Comparison of ENCODE assay signal across 20 mouse cellular contexts in the genomic region with DNA sequence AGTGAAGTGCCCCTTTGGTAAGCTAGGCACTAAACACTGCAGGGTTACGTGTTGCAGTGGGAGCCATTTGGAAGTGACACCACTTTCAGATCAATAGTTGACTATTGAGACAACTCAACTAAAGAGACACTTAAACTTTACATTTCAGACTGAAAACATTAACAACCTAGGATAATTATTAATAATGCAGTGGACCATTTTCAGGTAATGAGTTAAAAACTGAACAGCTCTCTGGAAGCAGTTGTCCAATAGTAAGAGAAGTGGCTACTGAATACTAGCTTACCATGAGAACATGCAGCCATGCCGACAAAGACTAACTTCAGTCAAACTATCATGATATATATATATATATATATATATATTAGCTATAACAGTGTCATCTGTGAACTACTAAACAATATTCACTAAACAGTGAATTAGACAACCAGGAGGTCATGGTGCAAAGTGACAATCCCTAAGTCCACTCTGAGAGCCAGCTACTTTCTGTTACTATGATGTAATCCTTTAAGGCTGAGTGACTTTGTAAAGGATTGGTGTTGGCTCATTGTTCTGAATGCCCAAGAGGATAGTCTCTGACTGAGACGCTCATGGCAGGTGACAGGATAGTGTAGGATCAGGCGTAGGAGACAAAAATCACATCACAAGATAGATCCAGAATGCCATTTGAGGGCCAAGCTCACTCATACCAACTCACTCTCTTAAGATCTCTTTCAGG. TPM values are rescaled to one million over a fixed set of nuclear protein-coding genes. Genes with fewer than 3 reads are reported as not detected.
"Had no signal": no experiment of that assay in that cellular context is flagged by ENCODE, and none has a peak within 500 bp of the region (broad histone marks: within the 10 kb centered on the region; RNA-seq: fewer than 3 reads in every experiment).

No protein-coding gene starts in this region.

- H3K27me3 ChIP-seq: intestine, embryonic 15.5 days; limb, embryonic 13.5 days; midbrain, embryonic 12.5 days; midbrain, embryonic 15.5 days; neural tube, embryonic 13.5 days had no signal

- H3K4me2 ChIP-seq: intestine, embryonic 15.5 days; limb, embryonic 13.5 days; lung, embryonic 14.5 days; midbrain, embryonic 12.5 days; midbrain, embryonic 15.5 days; neural tube, embryonic 13.5 days had no signal

- H3K27ac ChIP-seq: intestine, embryonic 15.5 days; layer of hippocampus, adult 2 months; limb, embryonic 10.5 days; limb, embryonic 13.5 days; liver, embryonic 14.5 days; macrophage; midbrain, embryonic 12.5 days; midbrain, embryonic 15.5 days; neural tube, embryonic 13.5 days had no signal

- H3K9me3 ChIP-seq: intestine, embryonic 15.5 days; limb, embryonic 10.5 days; midbrain, embryonic 12.5 days; midbrain, embryonic 15.5 days; neural tube, embryonic 13.5 days had no signal

- H3K4me3 ChIP-seq: intestine, embryonic 15.5 days; layer of hippocampus, adult 2 months; limb, embryonic 10.5 days; limb, embryonic 13.5 days; midbrain, embryonic 12.5 days; midbrain, embryonic 15.5 days; neural tube, embryonic 13.5 days had no signal

- ATAC-seq: intestine, embryonic 15.5 days; liver, postnatal 0 days; lung, postnatal 0 days; midbrain, embryonic 15.5 days had no signal

- H3K4me1 ChIP-seq: intestine, embryonic 15.5 days; midbrain, embryonic 12.5 days had no signal

- H3K9ac ChIP-seq: intestine, embryonic 15.5 days; limb, embryonic 13.5 days; liver, embryonic 14.5 days; liver, postnatal 0 days; lung, embryonic 14.5 days; midbrain, embryonic 12.5 days; midbrain, embryonic 15.5 days; neural tube, embryonic 13.5 days had no signal

- DNase-seq: layer of hippocampus, adult 9-11 months; liver; liver, postnatal 0 days; lung, embryonic 14.5 days; retina, postnatal 1 day; thymus, adult 18-20 months; thymus, postnatal 36 days had no signal

- H3K36me3 ChIP-seq: intestine, embryonic 15.5 days; limb, embryonic 10.5 days; limb, embryonic 13.5 days; midbrain, embryonic 12.5 days; midbrain, embryonic 15.5 days; neural tube, embryonic 13.5 days had no signal

RNA-seq across cellular contexts. Expression of a gene that starts 7.1 kb away (rescaled TPM):
- polyA plus RNA-seq: intestine, embryonic 15.5 days; large intestine, adult 2 months; limb, embryonic 10.5 days; limb, embryonic 13.5 days; lung, embryonic 14.5 days; macrophage; small intestine, adult 2 months; testis, adult 2 months had no signal
